Mouse (Mus musculus): ENCODE measurements around the gene Lsm14a.
A peak's percentile ranks its signal among the peaks of the same experiment; 100 is the strongest.

The Lsm14a gene

DNA sequence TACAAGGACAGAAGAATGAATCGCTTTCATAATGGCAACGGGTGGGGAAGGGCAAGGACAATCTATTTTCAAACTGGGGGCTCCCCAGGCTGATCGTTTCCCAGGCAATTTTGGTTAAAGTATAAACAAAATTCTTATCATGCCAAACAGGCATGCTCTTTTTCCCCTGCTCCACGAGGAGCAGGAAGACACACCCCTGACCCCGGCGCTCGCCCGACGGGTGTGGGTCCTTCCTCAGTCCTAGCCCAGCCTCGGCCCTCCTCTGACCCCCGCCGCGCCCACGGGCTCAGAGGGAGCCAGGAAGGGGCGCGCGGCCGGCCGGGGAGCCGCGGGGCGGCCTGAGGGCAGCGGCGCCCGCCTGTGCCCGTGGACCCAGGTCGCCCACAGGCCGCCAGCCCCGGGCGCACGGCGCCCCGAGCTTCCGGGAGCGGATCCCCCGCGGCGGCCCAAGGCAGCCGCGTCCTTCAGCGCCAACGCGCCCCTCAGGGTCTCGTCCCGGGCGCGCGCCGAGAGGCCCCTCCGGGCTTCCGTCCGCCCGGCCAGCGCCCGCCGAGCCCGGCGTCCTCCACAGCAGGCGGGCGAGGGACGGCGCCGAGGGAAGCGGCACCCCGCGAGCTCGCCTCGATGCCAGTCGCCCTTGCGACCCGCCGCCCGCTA is 80.2 kb downstream of the Lsm14a start:
- DNase-seq (ENCODE audit: low spot score): peak; percentile 66

GRCm38 (mm10) chr7:34309186-34309764 is 83.8 kb downstream of the Lsm14a start:
- no peak for DNase-seq (ENCODE audit: low spot score)

- DNase-seq (ENCODE audit: low spot score): no peak
These were observed 84.5 kb downstream of the Lsm14a start for GRCm38 (mm10) chr7:34308586-34308985.

DNA sequence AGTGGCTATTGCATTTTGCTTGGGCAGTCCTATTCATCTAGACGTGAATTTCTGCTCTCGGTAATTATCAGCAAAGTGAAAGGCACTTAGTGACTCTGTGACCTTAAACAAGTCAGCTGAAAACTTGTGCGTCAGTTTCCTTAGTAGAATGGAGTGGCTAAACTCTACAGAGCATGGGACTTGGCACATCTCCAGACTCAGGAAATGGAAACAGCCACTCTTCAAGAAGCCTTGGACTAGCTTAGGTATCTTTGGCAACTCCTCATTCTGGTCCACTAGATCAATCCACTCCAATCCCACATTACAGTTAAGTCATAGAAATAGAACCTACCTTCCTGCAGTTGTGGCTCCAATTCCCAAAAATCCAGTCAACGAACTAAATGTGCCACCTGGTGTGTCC is 87.7 kb downstream of the Lsm14a start:
- DNase-seq (ENCODE audit: low spot score): no peak

- no peak for DNase-seq (ENCODE audit: low spot score)
These were observed 90.5 kb downstream of the Lsm14a start for GRCm38 (mm10) chr7:34302651-34303050.

DNA sequence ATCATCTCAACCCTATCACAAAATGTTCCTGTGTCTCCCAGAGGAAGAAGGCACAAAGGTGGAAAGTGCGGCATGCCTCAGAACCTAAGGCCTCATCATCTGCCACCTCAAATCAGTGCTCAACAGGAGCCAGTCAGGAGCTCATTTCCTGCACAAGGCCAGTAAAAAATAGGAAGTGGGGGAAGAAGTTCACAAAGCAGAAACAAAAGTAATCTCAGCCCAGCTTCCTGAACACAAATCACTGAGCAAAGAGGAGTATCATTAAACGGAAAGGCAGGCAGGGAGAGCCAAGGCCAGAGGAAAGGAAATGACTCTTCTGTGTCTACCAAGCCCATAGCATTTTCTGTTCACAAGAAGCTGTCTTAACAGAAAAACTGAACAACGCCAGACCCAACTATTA is 91.2 kb downstream of the Lsm14a start:
- DNase-seq (ENCODE audit: low spot score): peak; percentile 6

DNA sequence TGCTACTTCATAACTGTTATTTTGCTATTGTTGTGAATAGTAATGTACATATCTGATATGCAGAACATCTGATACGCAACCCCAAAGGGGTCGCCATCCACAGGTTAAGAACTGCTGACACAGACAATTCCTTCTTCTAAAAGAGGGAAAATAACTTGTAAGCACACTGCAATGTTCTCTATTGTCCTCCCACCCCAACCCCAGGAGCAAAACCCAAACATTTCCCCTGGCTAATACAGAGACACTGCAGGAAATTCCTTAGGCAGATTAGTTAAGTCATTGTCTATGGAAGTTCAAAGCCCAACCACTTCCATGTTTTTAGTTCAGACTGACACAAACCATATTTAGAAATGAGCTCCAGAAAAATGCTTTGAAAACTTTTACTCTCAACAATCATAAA is 94.3 kb downstream of the Lsm14a start:
- peak; percentile 9 for DNase-seq (ENCODE audit: low spot score)

DNA sequence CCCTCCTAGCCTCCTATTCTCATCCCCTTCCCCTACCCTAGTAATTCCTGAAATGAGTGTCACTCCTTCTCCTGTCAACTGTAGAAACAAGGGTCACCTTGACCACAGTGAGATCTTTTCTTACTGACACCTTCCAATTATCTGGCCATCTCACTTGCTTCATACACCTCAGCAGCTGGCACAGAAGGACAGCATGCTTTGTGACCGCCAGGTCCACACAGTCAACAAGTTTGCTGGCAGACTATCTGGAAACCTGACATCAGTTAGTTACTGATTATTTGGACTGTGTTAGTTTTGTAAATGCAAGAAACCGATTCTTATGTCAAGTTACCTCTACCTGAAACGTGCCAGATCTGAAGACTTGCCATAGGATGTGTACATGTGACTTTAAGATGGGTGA is 97.0 kb downstream of the Lsm14a start:
- no peak for DNase-seq (ENCODE audit: low spot score)
